Mouse (Mus musculus) erythroblast, embryonic 14.5 days (primary cell): ENCODE data around the gene Nfib.

ENCODE experiments used
- GATA1 ChIP-seq: IDR thresholded peaks from 2 replicates; pipeline ENCODE4 v1.6.1; 2012; ENCODE audit warnings: low read length, inconsistent platforms, mixed read lengths
- TAL1 ChIP-seq: IDR thresholded peaks from 3 replicates; pipeline ENCODE4 v1.6.1; 2012; ENCODE audit warnings: low read length, inconsistent platforms, mixed read lengths

GRCm38 (mm10) chr4:82531977-82532376 is 173.6 kb downstream of the Nfib start:
- TF ChIP-seq GATA1 (no peak), TAL1 (no peak)
